ENCODE assay signal across 9 mouse cellular contexts in the genomic region with DNA sequence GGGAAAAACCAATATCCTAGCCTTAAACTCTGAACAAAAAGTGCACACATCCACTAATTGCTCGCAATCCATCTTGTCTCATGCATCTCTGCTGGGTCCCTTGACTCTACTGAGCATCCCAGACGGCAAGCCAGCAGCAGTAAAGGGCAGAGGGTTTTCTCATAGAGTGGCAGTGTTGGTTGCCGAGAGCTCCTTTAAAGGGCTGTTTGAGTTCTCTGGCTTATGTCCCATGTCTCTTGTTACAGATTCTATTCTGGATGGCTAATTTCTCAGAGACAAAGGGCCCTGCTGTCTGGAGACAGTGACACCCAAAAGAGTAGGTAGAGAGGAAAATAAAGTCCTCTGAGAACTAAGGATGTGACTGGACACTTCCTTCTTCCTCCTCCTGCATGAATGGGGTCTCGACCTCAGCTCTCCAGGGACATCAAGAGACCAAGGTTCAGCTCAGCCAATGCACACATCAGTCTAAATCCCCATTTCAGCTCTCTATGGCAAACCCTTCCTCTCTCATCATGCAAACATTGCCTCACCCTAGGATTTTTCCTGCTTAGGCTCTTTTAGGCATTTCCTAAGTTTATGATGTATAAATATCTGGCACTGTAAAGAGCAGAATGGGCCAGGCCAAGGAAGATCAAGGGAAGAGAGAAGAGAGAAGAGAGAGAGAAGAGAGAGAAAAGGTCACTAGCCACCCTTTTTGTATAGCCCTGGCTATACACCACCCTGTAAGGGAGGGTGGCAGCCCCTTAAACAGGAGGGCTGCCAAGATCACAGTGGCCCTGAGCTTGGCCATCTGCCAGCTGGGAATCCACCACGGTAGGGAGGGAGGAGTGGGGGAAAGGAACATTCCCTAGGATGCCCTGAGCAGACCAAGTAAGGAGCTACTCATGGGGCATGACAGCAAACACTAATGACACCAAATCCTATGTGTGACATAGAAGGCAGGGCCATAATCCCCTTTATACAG. TPM values are rescaled to one million over a fixed set of nuclear protein-coding genes. Genes with fewer than 3 reads are reported as not detected.
DNase-seq lines count a peak whose midpoint lies in the region; ATAC-seq and TF ChIP-seq lines count a peak whose summit lies in the region.
"Had no signal": no experiment of that assay in that cellular context is flagged by ENCODE, and none has a peak within 500 bp of the region (broad histone marks: within the 10 kb centered on the region; RNA-seq: fewer than 3 reads in every experiment).

No protein-coding gene starts in this region.

- 38% methylated on average over 5 of the region's 5 CpGs for WGBS in embryonic facial prominence, embryonic 14.5 days
- 51% methylated on average over 5 of the region's 5 CpGs for WGBS in midbrain, postnatal 0 days

- no peak for TF ChIP-seq CTCF in midbrain, postnatal 0 days (IDR thresholded peaks at IDR 0.05)

- intact Hi-C loops in left cerebral cortex, postnatal 4 days (cut with DNase I) = no loop called here
- intact Hi-C loops in left cerebral cortex, postnatal 14 days (cut with DNase I) = no loop called here
- intact Hi-C loops in heart, postnatal 10 days (cut with DNase I) = no loop called here

- peak; percentile 61 for ATAC-seq in embryonic facial prominence, embryonic 14.5 days (ENCODE audit: low read depth)
- peak; percentile 70; the same call in 1 of the 2 replicates for ATAC-seq in midbrain, postnatal 0 days (ENCODE audit: low FRiP score)

- no peak overlapping the region for H3K4me2 ChIP-seq in embryonic facial prominence, embryonic 14.5 days (ENCODE audit: low read depth, low read length)
- H3K4me2 ChIP-seq in midbrain, postnatal 0 days (ENCODE audit: low read depth, low read length, poor library complexity, severe bottlenecking) = no peak overlapping the region

- no peaks in the 10 kb centered on the region for H3K27me3 ChIP-seq in embryonic facial prominence, embryonic 14.5 days (replicated peaks; ENCODE audit: control insufficient read depth, insufficient read depth, low read length)
- H3K27me3 ChIP-seq in midbrain, postnatal 0 days (ENCODE audit: insufficient read depth, low read length) = no peaks in the 10 kb centered on the region

- no peak overlapping the region for H3K27ac ChIP-seq in embryonic facial prominence, embryonic 14.5 days (replicated peaks; ENCODE audit: low read depth, low read length)
- no peak overlapping the region for H3K27ac ChIP-seq in midbrain, postnatal 0 days (ENCODE audit: low read depth, low read length)

- DNase-seq in left cerebral cortex, postnatal 4 days = peak; percentile 75
- no peak for DNase-seq in left cerebral cortex, postnatal 14 days (ENCODE audit: low spot score in 2 of 2)
- peak; percentile 62 for DNase-seq in embryonic facial prominence, embryonic 14.5 days (ENCODE audit: low spot score)
- DNase-seq in heart, postnatal 10 days = peak; percentile 57 to 65
- peak; percentile 78 for DNase-seq in midbrain, postnatal 0 days (ENCODE audit: low spot score)
- no peak for DNase-seq in spleen, adult 12 weeks (ENCODE audit: low spot score)
- DNase-seq in left cerebral cortex, adult 18-20 months (ENCODE audit: low spot score in 2 of 2) = no peak
- no peak for DNase-seq in right cerebral cortex, postnatal 25 days

- no peak overlapping the region for H3K9ac ChIP-seq in embryonic facial prominence, embryonic 14.5 days (ENCODE audit: low read depth, low read length)
- H3K9ac ChIP-seq in midbrain, postnatal 0 days (replicated peaks; ENCODE audit: low read length, poor library complexity, severe bottlenecking) = no peak overlapping the region

- H3K4me3 ChIP-seq in embryonic facial prominence, embryonic 14.5 days (ENCODE audit: low read depth, low read length) = no peak overlapping the region
- no peak overlapping the region for H3K4me3 ChIP-seq in midbrain, postnatal 0 days (ENCODE audit: low read depth, low read length)

- no peaks in the 10 kb centered on the region for H3K9me3 ChIP-seq in embryonic facial prominence, embryonic 14.5 days (ENCODE audit: control insufficient read depth, low read length)
- no peaks in the 10 kb centered on the region for H3K9me3 ChIP-seq in midbrain, postnatal 0 days (ENCODE audit: low read length)

- H3K36me3 ChIP-seq in embryonic facial prominence, embryonic 14.5 days (ENCODE audit: control insufficient read depth, insufficient read depth, low read length) = peaks cover 47% of the 10 kb centered on the region
- H3K36me3 ChIP-seq in midbrain, postnatal 0 days (ENCODE audit: insufficient read depth, low read length) = no peaks in the 10 kb centered on the region

- H3K4me1 ChIP-seq in embryonic facial prominence, embryonic 14.5 days (ENCODE audit: control insufficient read depth, insufficient read depth, low read length) = peaks cover 9% of the 10 kb centered on the region; the same call in 1 of the 2 replicates
- H3K4me1 ChIP-seq in midbrain, postnatal 0 days (ENCODE audit: insufficient read depth, low read length) = peaks cover 9% of the 10 kb centered on the region

RNA-seq across cellular contexts. Expression of gene Dgki, which starts 30.2 kb away (rescaled TPM):
- total RNA-seq in left cerebral cortex, postnatal 4 days (2021) = 10 to 100 TPM; 49.4 to 53.8 TPM
- 10 to 100 TPM; 62.4 to 68.7 TPM for total RNA-seq in left cerebral cortex, postnatal 14 days (2021)
- polyA plus RNA-seq in embryonic facial prominence, embryonic 14.5 days (2014; fragmentation: Nextera tagmentation; extraction: Ambion mirVana) = 0.92 and 1.0 TPM in 2 replicates
- under 1 TPM; 0.45 to 0.65 TPM for total RNA-seq in heart, postnatal 10 days (2021)
- 26.9 and 32.4 TPM in 2 replicates for total RNA-seq in midbrain, postnatal 0 days (2014; rRNA removed)
- polyA plus RNA-seq in midbrain, postnatal 0 days (2015; fragmentation: Nextera tagmentation; extraction: Ambion mirVana) = 3.3 and 4.6 TPM in 2 replicates
- total RNA-seq in left cerebral cortex, adult 18-20 months (2021) = 10 to 100 TPM; 84.9 to 85.1 TPM
- total RNA-seq: neutrophil, adult 5-6 weeks had no signal

Comparison
In these comparisons a context has a peak if more than half of its experiments do, and no peak if none do; other contexts are left out.
1. DNase-seq: peak in left cerebral cortex, postnatal 4 days (single experiment), embryonic facial prominence, embryonic 14.5 days (single experiment), heart, postnatal 10 days (2 of 2) and midbrain, postnatal 0 days (single experiment); none in left cerebral cortex, postnatal 14 days (0 of 2), spleen, adult 12 weeks (single experiment), left cerebral cortex, adult 18-20 months (0 of 2) and right cerebral cortex, postnatal 25 days (single experiment).
2. RNA of gene Dgki, which starts 30.2 kb away (total RNA-seq): 84.9 to 85.1 TPM in left cerebral cortex, adult 18-20 months, 62.4 to 68.7 TPM in left cerebral cortex, postnatal 14 days, 49.4 to 53.8 TPM in left cerebral cortex, postnatal 4 days and 26.9 to 32.4 TPM in midbrain, postnatal 0 days; 0.45 to 0.65 TPM in heart, postnatal 10 days; every median in the first group is over 10 times any median in the second.